8 mouse cellular contexts compared by ENCODE assay signal in genomic region chr6:91509326-91509725, GRCm38 (mm10). TPM values are rescaled to one million over a fixed set of nuclear protein-coding genes. Genes with fewer than 3 reads are reported as not detected.
DNase-seq lines count a peak whose midpoint lies in the region; ATAC-seq and TF ChIP-seq lines count a peak whose summit lies in the region.
"Had no signal": no experiment of that assay in that cellular context is flagged by ENCODE, and none has a peak within 500 bp of the region (broad histone marks: within the 10 kb centered on the region; RNA-seq: fewer than 3 reads in every experiment).

No protein-coding gene starts in this region.

- H3K4me3 ChIP-seq in embryonic facial prominence, embryonic 10.5 days = no peak overlapping the region
- no peak overlapping the region for H3K4me3 ChIP-seq in kidney, postnatal 0 days (replicated peaks; ENCODE audit: low read depth, low read length)
- H3K4me3 ChIP-seq: stomach, embryonic 15.5 days had no signal

- H3K36me3 ChIP-seq in embryonic facial prominence, embryonic 10.5 days (replicated peaks) = peaks cover 79% of the 10 kb centered on the region
- peaks cover 36% of the 10 kb centered on the region for H3K36me3 ChIP-seq in kidney, postnatal 0 days (ENCODE audit: insufficient read depth, low read length)

- H3K9ac ChIP-seq in kidney, postnatal 0 days (ENCODE audit: low read depth, low read length) = no peak overlapping the region
- H3K9ac ChIP-seq: stomach, embryonic 15.5 days had no signal

- peak; percentile 83 for TF ChIP-seq CTCF in kidney, postnatal 0 days (IDR thresholded peaks at IDR 0.05; ENCODE audit: low read depth)

- no peak overlapping the region for H3K4me2 ChIP-seq in kidney, postnatal 0 days (ENCODE audit: low read length)
- H3K4me2 ChIP-seq: stomach, embryonic 15.5 days had no signal

- no peak overlapping the region for H3K27ac ChIP-seq in embryonic facial prominence, embryonic 10.5 days (replicated peaks)
- H3K27ac ChIP-seq in kidney, postnatal 0 days = no peak overlapping the region
- H3K27ac ChIP-seq: stomach, embryonic 15.5 days had no signal

- H3K4me1 ChIP-seq in embryonic facial prominence, embryonic 10.5 days = peaks cover 5% of the 10 kb centered on the region
- H3K4me1 ChIP-seq in kidney, postnatal 0 days (replicated peaks; ENCODE audit: insufficient read depth, low read length) = no peaks in the 10 kb centered on the region
- H3K4me1 ChIP-seq: stomach, embryonic 15.5 days had no signal

- ATAC-seq in kidney, postnatal 0 days (replicated peaks; ENCODE audit: low FRiP score, low read depth) = no peak

- no peaks in the 10 kb centered on the region for H3K27me3 ChIP-seq in embryonic facial prominence, embryonic 10.5 days (replicated peaks; ENCODE audit: low read depth, poor library complexity, severe bottlenecking)
- H3K27me3 ChIP-seq in kidney, postnatal 0 days (ENCODE audit: insufficient read depth, low read length) = no peaks in the 10 kb centered on the region
- H3K27me3 ChIP-seq: stomach, embryonic 15.5 days had no signal

- WGBS in embryonic facial prominence, embryonic 10.5 days = 45% methylated on average over 7 of the region's 7 CpGs
- WGBS in kidney, postnatal 0 days = 45% methylated on average over 7 of the region's 7 CpGs

- H3K9me3 ChIP-seq in embryonic facial prominence, embryonic 10.5 days = no peaks in the 10 kb centered on the region
- H3K9me3 ChIP-seq in kidney, postnatal 0 days (replicated peaks; ENCODE audit: low read length) = no peaks in the 10 kb centered on the region
- H3K9me3 ChIP-seq: stomach, embryonic 15.5 days had no signal

- peak; percentile 41 for DNase-seq in 3134 (ENCODE audit: extremely low read depth, insufficient read length, low spot score)
- DNase-seq in 3T3-L1 (ENCODE audit: low read depth, low spot score) = peak; percentile 87
- DNase-seq in adrenal gland, postnatal 14 days = peak; percentile 90
- peak; percentile 79 for DNase-seq in embryonic facial prominence, embryonic 10.5 days (ENCODE audit: low spot score)
- DNase-seq in kidney, postnatal 0 days (ENCODE audit: low spot score) = peak; percentile 77
- DNase-seq in lung, postnatal 36 days = peak; percentile 77
- peak; percentile 62 to 88 for DNase-seq in spleen, postnatal 10 days (ENCODE audit: low spot score in 2 of 2)

RNA-seq across cellular contexts. Expression of gene Xpc, which starts 6.4 kb away (rescaled TPM):
- 12.5 and 14.6 TPM in 2 replicates for total RNA-seq in adrenal gland, postnatal 14 days (2021)
- polyA plus RNA-seq in embryonic facial prominence, embryonic 10.5 days (2016; fragmentation: Nextera tagmentation; extraction: Ambion mirVana) = 26.7 and 27.3 TPM in 2 replicates
- polyA plus RNA-seq in kidney, postnatal 0 days (2015; fragmentation: Nextera tagmentation; extraction: Ambion mirVana) = 29.2 and 29.4 TPM in 2 replicates

RNA-seq across cellular contexts. Expression of gene Lsm3, which starts 6.4 kb away (rescaled TPM):
- 38.2 and 39.5 TPM in 2 replicates for total RNA-seq in adrenal gland, postnatal 14 days (2021)
- polyA plus RNA-seq in embryonic facial prominence, embryonic 10.5 days (2016; fragmentation: Nextera tagmentation; extraction: Ambion mirVana) = 444 and 453 TPM in 2 replicates
- polyA plus RNA-seq in kidney, postnatal 0 days (2015; fragmentation: Nextera tagmentation; extraction: Ambion mirVana) = 215 and 222 TPM in 2 replicates

RNA-seq across cellular contexts. Expression of gene Tmem43, which starts 35.8 kb away (rescaled TPM):
- 27.6 and 34.2 TPM in 2 replicates for total RNA-seq in adrenal gland, postnatal 14 days (2021)
- polyA plus RNA-seq in embryonic facial prominence, embryonic 10.5 days (2016; fragmentation: Nextera tagmentation; extraction: Ambion mirVana) = 62.5 and 66.1 TPM in 2 replicates
- 34.5 and 39.6 TPM in 2 replicates for polyA plus RNA-seq in kidney, postnatal 0 days (2015; fragmentation: Nextera tagmentation; extraction: Ambion mirVana)

RNA-seq across cellular contexts. Expression of gene Chchd4, which starts 36.0 kb away (rescaled TPM):
- 16.2 and 20.0 TPM in 2 replicates for total RNA-seq in adrenal gland, postnatal 14 days (2021)
- 35.3 and 38.2 TPM in 2 replicates for polyA plus RNA-seq in embryonic facial prominence, embryonic 10.5 days (2016; fragmentation: Nextera tagmentation; extraction: Ambion mirVana)
- 28.0 and 29.2 TPM in 2 replicates for polyA plus RNA-seq in kidney, postnatal 0 days (2015; fragmentation: Nextera tagmentation; extraction: Ambion mirVana)
